Mouse (Mus musculus) intestine, embryonic 15.5 days (tissue): Measurements from ENCODE around the gene Ssbp1. TPM values are rescaled to one million over a fixed set of nuclear protein-coding genes. Genes with fewer than 3 reads are reported as not detected.

Experiments
- ATAC-seq: fragments of 200-750 bp; cut with Nextera tagmentation; 2 replicates; pipeline ENCODE4 v1.8.0; 2017; ENCODE audit warnings: moderate TSS enrichment, moderate library complexity
- H3K27ac ChIP-seq: fragments of 300-500 bp; sonication (generic); 2 replicates; pipeline ENCODE4 v1.5.1; 2015; ENCODE audit warnings: mild to moderate bottlenecking, inconsistent platforms
- H3K27me3 ChIP-seq: fragments of 300-500 bp; sonication (generic); replicated peaks from 2 replicates; pipeline ENCODE4 v1.6.1; 2015; ENCODE audit warnings: inconsistent platforms
- H3K36me3 ChIP-seq: fragments of 300-500 bp; sonication (generic); 2 replicates; pipeline ENCODE4 v1.6.1; 2015; ENCODE audit warnings: inconsistent platforms
- H3K4me1 ChIP-seq: fragments of 300-500 bp; sonication (generic); replicated peaks from 2 replicates; pipeline ENCODE4 v1.6.1; 2015; ENCODE audit warnings: inconsistent platforms
- H3K4me2 ChIP-seq: fragments of 300-500 bp; sonication (generic); replicated peaks from 2 replicates; pipeline ENCODE4 v1.6.1; 2015; ENCODE audit warnings: mild to moderate bottlenecking, inconsistent platforms
- H3K4me3 ChIP-seq: fragments of 300-500 bp; sonication (generic); replicated peaks from 2 replicates; pipeline ENCODE4 v1.5.1; 2015; ENCODE audit warnings: inconsistent platforms
- H3K9ac ChIP-seq: fragments of 300-500 bp; sonication (generic); 2 replicates; pipeline ENCODE4 v1.6.1; 2015; ENCODE audit warnings: inconsistent platforms
- H3K9me3 ChIP-seq: fragments of 300-500 bp; sonication (generic); 2 replicates; pipeline ENCODE4 v1.6.1; 2016; ENCODE audit warnings: inconsistent platforms
- WGBS: fragments of 180-500 bp; shearing (Covaris S2); methylation state at CpG from one replicate; pipeline ENCODE4 v1.1.7; 2015; 5-methylcytosine and 5-hydroxymethylcytosine counted together
- polyA plus RNA-seq: library from polyadenylated mRNA; unstranded; fragments of >200 nt; fragmentation: Nextera tagmentation; extraction: Ambion mirVana; gene quantifications from 2 replicates; pipeline ENCODE4 v1.2.1, GENCODE M21; 2015

Gene Ssbp1
- polyA plus RNA-seq, 1 experiment from 2014 or later: 160 TPM

GRCm38 (mm10) chr6:40435151-40436046 lies 35.8 kb upstream of the Ssbp1 start:
- Histone ChIP-seq H3K27ac (peak overlapping the region; percentile 51; the same call in 1 of the 2 replicates), H3K36me3 (no peaks in the 10 kb centered on the region), H3K4me3 (peak overlapping the region; percentile 87), H3K9ac (peak overlapping the region; percentile 78), H3K4me2 (peak overlapping the region; percentile 95), H3K9me3 (no peaks in the 10 kb centered on the region), H3K27me3 (no peaks in the 10 kb centered on the region), H3K4me1 (peaks cover 7% of the 10 kb centered on the region)
- peak; percentile 67 for ATAC-seq
- under 1% methylated on average over 61 of the region's 72 CpGs for WGBS

- Histone ChIP-seq H3K27ac (peak within 1 kb of the TSS; percentile 51; the same call in 1 of the 2 replicates), H3K36me3 (no peaks in the 10 kb centered on the region), H3K9ac (peak within 1 kb of the TSS; percentile 78), H3K4me2 (peak within 1 kb of the TSS; percentile 95), H3K27me3 (no peaks in the 10 kb centered on the region), H3K9me3 (no peaks in the 10 kb centered on the region), H3K4me3 (peak within 1 kb of the TSS; percentile 87), H3K4me1 (peaks cover 7% of the 10 kb centered on the region)
- WGBS: under 1% methylated on average over 34 of the region's 38 CpGs
- ATAC-seq: peak; percentile 94
These were observed 35.1 kb upstream of the Ssbp1 start, which contains the start of gene E330009J07Rik for GRCm38 (mm10) chr6:40436047-40436483. TSS of gene E330009J07Rik (minus strand) at chr6:40436135.

- H3K27ac ChIP-seq: no peak within 1 kb of the TSS
- ATAC-seq: no peak
- no peaks in the 10 kb centered on the region for H3K36me3 ChIP-seq
- 60% methylated on average over 5 of the region's 5 CpGs for WGBS
- no peak within 1 kb of the TSS for H3K4me2 ChIP-seq
- no peak within 1 kb of the TSS for H3K4me3 ChIP-seq
- H3K27me3 ChIP-seq: no peaks in the 10 kb centered on the region
- no peaks in the 10 kb centered on the region for H3K9me3 ChIP-seq
- H3K9ac ChIP-seq: no peak within 1 kb of the TSS
- peaks cover 7% of the 10 kb centered on the region for H3K4me1 ChIP-seq
These were observed 32.2 kb upstream of the Ssbp1 start, which contains the start of gene Wee2 for GRCm38 (mm10) chr6:40438936-40439335. TSS of gene Wee2 (plus strand) at chr6:40439088.

GRCm38 (mm10) chr6:40439731-40440130 lies 31.4 kb upstream of the Ssbp1 start:
- Histone ChIP-seq H3K9me3 (no peaks in the 10 kb centered on the region), H3K27ac (no peak overlapping the region), H3K4me3 (no peak overlapping the region), H3K9ac (no peak overlapping the region), H3K4me2 (no peak overlapping the region), H3K4me1 (peaks cover 3% of the 10 kb centered on the region), H3K36me3 (no peaks in the 10 kb centered on the region), H3K27me3 (no peaks in the 10 kb centered on the region)
- WGBS: 41% methylated on average over 12 of the region's 12 CpGs
- no peak for ATAC-seq

- Histone ChIP-seq H3K27me3 (no peaks in the 10 kb centered on the region), H3K4me3 (no peak overlapping the region), H3K4me2 (no peak overlapping the region), H3K9me3 (no peaks in the 10 kb centered on the region), H3K9ac (no peak overlapping the region), H3K4me1 (no peaks in the 10 kb centered on the region), H3K36me3 (no peaks in the 10 kb centered on the region), H3K27ac (no peak overlapping the region)
- ATAC-seq: no peak
- 80% methylated on average over 3 of the region's 3 CpGs for WGBS
These were observed 29.9 kb upstream of the Ssbp1 start for GRCm38 (mm10) chr6:40441276-40441675.

GRCm38 (mm10) chr6:40441755-40442154 lies 29.4 kb upstream of the Ssbp1 start:
- Histone ChIP-seq H3K27me3 (no peaks in the 10 kb centered on the region), H3K4me2 (no peak overlapping the region), H3K9me3 (no peaks in the 10 kb centered on the region), H3K36me3 (no peaks in the 10 kb centered on the region), H3K4me1 (no peaks in the 10 kb centered on the region), H3K4me3 (no peak overlapping the region), H3K9ac (no peak overlapping the region), H3K27ac (no peak overlapping the region)
- no peak for ATAC-seq
- WGBS: 36% methylated on average over 3 of the region's 3 CpGs

DNA sequence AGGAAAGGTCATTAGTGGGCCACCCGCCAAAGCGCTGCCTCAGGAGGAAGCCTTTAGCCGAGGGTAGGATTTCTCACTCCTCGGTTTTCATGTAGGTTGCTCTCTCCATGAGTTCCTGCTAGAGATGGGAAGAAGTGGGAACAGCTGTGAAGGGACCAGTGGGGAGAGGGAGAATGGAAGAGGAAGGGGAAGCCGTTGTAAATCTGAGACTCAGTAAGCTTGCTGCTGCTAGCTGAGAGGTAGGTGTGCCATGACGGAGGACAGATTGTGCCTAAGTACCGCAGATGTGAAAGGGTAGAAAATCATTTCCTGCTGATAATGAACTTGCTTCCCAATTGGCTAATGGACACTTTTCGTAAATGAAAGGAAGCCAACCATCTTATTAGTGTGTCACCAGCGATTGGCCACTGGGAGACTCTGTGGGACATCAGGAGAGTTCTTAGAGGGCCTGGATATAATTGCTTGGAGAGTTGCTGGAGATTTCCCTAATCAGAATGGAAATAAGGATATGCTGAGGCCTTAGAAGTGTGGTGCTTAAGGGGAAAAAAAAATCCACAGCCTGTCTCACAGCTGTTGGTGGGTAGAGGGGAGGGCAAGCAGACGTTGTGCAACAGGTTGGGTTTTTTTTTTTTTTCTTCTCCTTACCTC lies 27.7 kb upstream of the Ssbp1 start:
- Histone ChIP-seq H3K4me2 (no peak overlapping the region), H3K9me3 (no peaks in the 10 kb centered on the region), H3K4me3 (no peak overlapping the region), H3K36me3 (no peaks in the 10 kb centered on the region), H3K4me1 (no peaks in the 10 kb centered on the region), H3K27me3 (no peaks in the 10 kb centered on the region), H3K27ac (no peak overlapping the region), H3K9ac (no peak overlapping the region)
- WGBS: 32% methylated on average over 10 of the region's 10 CpGs
- no peak for ATAC-seq

- Histone ChIP-seq H3K9me3 (no peaks in the 10 kb centered on the region), H3K9ac (no peak overlapping the region), H3K4me3 (no peak overlapping the region), H3K36me3 (no peaks in the 10 kb centered on the region), H3K4me2 (no peak overlapping the region), H3K4me1 (no peaks in the 10 kb centered on the region), H3K27me3 (no peaks in the 10 kb centered on the region), H3K27ac (no peak overlapping the region)
- no peak for ATAC-seq
These were observed 22.5 kb upstream of the Ssbp1 start for GRCm38 (mm10) chr6:40448626-40449025.

GRCm38 (mm10) chr6:40454436-40455041 lies 16.6 kb upstream of the Ssbp1 start:
- no peak for ATAC-seq

GRCm38 (mm10) chr6:40465710-40466109 lies 5.4 kb upstream of the Ssbp1 start:
- Histone ChIP-seq H3K4me3 (no peak overlapping the region), H3K4me1 (no peaks in the 10 kb centered on the region), H3K36me3 (no peaks in the 10 kb centered on the region), H3K27ac (no peak overlapping the region), H3K9ac (no peak overlapping the region), H3K4me2 (no peak overlapping the region), H3K27me3 (no peaks in the 10 kb centered on the region), H3K9me3 (no peaks in the 10 kb centered on the region)
- 46% methylated on average over 6 of the region's 6 CpGs for WGBS
- no peak for ATAC-seq

More at GRCm38 (mm10) chr6:40454436-40455041, 16.6 kb upstream of the Ssbp1 start:
- H3K9ac ChIP-seq: no peak overlapping the region
- no peak overlapping the region for H3K4me2 ChIP-seq
- WGBS: 23% methylated on average over 7 of the region's 7 CpGs
- H3K4me3 ChIP-seq: no peak overlapping the region
- H3K27ac ChIP-seq: no peak overlapping the region
- H3K4me1 ChIP-seq: no peaks in the 10 kb centered on the region
- H3K27me3 ChIP-seq: no peaks in the 10 kb centered on the region
- no peaks in the 10 kb centered on the region for H3K36me3 ChIP-seq
- no peaks in the 10 kb centered on the region for H3K9me3 ChIP-seq

GRCm38 (mm10) chr6:40471720-40472010 lies 513 bp downstream of the Ssbp1 start:
- no peaks in the 10 kb centered on the region for H3K27me3 ChIP-seq
- H3K4me3 ChIP-seq: peak overlapping the region; percentile 82
- H3K9me3 ChIP-seq: no peaks in the 10 kb centered on the region
- 0 out of 2 replicates have a peak, but pooled peaks have one; percentile 13 for ATAC-seq
- H3K4me1 ChIP-seq: peaks cover 3% of the 10 kb centered on the region
- peak overlapping the region; percentile 96 for H3K27ac ChIP-seq
- H3K4me2 ChIP-seq: peak overlapping the region; percentile 73
- peaks cover 17% of the 10 kb centered on the region for H3K36me3 ChIP-seq
- WGBS: 1% methylated on average over 7 of the region's 7 CpGs
- H3K9ac ChIP-seq: peak overlapping the region; percentile 93

DNA sequence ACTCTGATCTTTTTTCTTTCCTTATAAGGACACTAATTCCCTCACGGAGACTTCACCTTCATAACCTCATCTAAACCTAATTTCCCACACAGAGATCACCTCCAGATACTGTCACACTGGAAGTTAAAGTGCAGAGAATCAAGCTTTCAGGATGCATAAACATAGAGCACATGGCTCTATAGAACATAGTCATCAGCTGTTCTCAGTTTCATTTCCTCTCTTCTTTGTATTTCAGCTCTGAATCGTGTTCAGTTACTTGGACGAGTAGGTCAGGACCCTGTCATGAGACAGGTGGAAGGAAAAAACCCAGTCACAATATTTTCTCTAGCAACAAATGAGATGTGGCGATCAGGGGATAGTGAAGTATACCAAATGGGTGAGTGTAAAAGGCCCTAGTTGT lies 5.0 kb downstream of the Ssbp1 start:
- Histone ChIP-seq H3K4me3 (no peak overlapping the region), H3K9ac (no peak overlapping the region), H3K9me3 (no peaks in the 10 kb centered on the region), H3K27me3 (no peaks in the 10 kb centered on the region), H3K4me1 (peaks cover 3% of the 10 kb centered on the region), H3K36me3 (peaks cover 34% of the 10 kb centered on the region), H3K27ac (no peak overlapping the region), H3K4me2 (no peak overlapping the region)
- 86% methylated on average over 4 of the region's 4 CpGs for WGBS
- no peak for ATAC-seq
